Mouse (Mus musculus): ENCODE measurements around the gene Fnip2.

DNA sequence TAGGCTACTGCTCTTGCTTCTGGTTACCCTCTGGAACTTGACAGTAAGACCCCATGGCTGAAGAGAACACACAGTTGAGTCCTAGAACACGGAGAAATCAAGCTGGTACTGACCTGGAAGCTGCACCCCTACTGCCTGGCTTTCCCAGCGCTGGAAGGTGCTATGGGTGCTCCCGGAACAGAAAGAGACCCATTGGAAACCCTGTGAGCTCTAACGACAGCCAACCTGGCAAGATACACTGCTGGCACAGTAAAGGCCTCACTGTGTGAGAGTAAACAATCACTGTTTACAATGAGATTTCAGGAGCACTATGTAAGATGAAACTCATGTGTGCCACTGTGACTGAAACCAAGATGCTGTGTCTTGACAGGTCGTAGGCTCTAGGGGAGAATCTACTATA is 152.5 kb downstream of the Fnip2 start:
- TF ChIP-seq CTCF (IDR thresholded peaks at IDR 0.05; ENCODE audit: borderline replicate concordance, insufficient read depth, low read length) (no peak), POLR2A (IDR thresholded peaks at IDR 0.05; ENCODE audit: low read depth, low read length) (no peak)

Measured in embryonic fibroblast, embryonic 13.5 days (primary cell).